Mouse (Mus musculus) spleen, adult 18-20 months (tissue): ENCODE data around the gene Eif5b.
"Not testable (repeated sequence)": the region's sequence is repeated elsewhere in the genome, so short reads cannot be mapped to it uniquely, and the experiment has no call there.

Experiments used
- DNase-seq, 2 experiments: peaks; one replicate each; pipeline ENCODE4 v3.0.0; 2022; ENCODE audit warnings: mixed read lengths in 2 of 2

The Eif5b gene

GRCm38 (mm10) chr1:38006741-38007140, 8.9 kb downstream of the Eif5b start:
- DNase-seq = no peak

- no peak for DNase-seq
Observed at GRCm38 (mm10) chr1:38011647-38012046, 13.8 kb downstream of the Eif5b start.

GRCm38 (mm10) chr1:38012104-38012503, 14.3 kb downstream of the Eif5b start:
- peak; percentile 23 to 28 for DNase-seq

GRCm38 (mm10) chr1:38012509-38012908, 14.7 kb downstream of the Eif5b start:
- no peak for DNase-seq

GRCm38 (mm10) chr1:38014551-38015203, 16.9 kb downstream of the Eif5b start:
- no peak for DNase-seq

GRCm38 (mm10) chr1:38027301-38027700, 29.5 kb downstream of the Eif5b start:
- no peak for DNase-seq

GRCm38 (mm10) chr1:38031391-38031790, 33.6 kb downstream of the Eif5b start:
- DNase-seq = no peak

GRCm38 (mm10) chr1:38035521-38035920, 37.7 kb downstream of the Eif5b start:
- DNase-seq = no peak

GRCm38 (mm10) chr1:38037375-38037774, 39.6 kb downstream of the Eif5b start:
- no peak for DNase-seq

GRCm38 (mm10) chr1:38038898-38039297, 41.1 kb downstream of the Eif5b start:
- DNase-seq = no peak

GRCm38 (mm10) chr1:38048121-38048520, 50.3 kb downstream of the Eif5b start:
- no peak for DNase-seq

GRCm38 (mm10) chr1:38049562-38049961, 51.8 kb downstream of the Eif5b start:
- no peak for DNase-seq

GRCm38 (mm10) chr1:38055176-38055575, 57.4 kb downstream of the Eif5b start:
- DNase-seq = no peak

- DNase-seq = no peak
Observed at GRCm38 (mm10) chr1:38058417-38058816, 60.6 kb downstream of the Eif5b start.

GRCm38 (mm10) chr1:38062156-38062555, 64.3 kb downstream of the Eif5b start:
- DNase-seq = not testable (repeated sequence)

GRCm38 (mm10) chr1:38067276-38067675, 69.5 kb downstream of the Eif5b start:
- no peak for DNase-seq

- DNase-seq = no peak
Observed at GRCm38 (mm10) chr1:38071326-38071725, 73.5 kb downstream of the Eif5b start.

- no peak for DNase-seq
Observed at GRCm38 (mm10) chr1:38081316-38081715, 83.5 kb downstream of the Eif5b start.

GRCm38 (mm10) chr1:38103214-38103613, 105.4 kb downstream of the Eif5b start:
- DNase-seq = no peak

- no peak for DNase-seq
Observed at GRCm38 (mm10) chr1:38103813-38104212, 106.0 kb downstream of the Eif5b start.
